Mouse (Mus musculus): ENCODE measurements at regions not wholly inside any gene's neighbourhood (a gene's known extent, or its start where the extent isn't known, plus 50 kb on each side); places are given as distances from the start of the nearest gene placed in this dataset.
A peak's percentile ranks its signal among the peaks of the same experiment; 100 is the strongest.

DNA sequence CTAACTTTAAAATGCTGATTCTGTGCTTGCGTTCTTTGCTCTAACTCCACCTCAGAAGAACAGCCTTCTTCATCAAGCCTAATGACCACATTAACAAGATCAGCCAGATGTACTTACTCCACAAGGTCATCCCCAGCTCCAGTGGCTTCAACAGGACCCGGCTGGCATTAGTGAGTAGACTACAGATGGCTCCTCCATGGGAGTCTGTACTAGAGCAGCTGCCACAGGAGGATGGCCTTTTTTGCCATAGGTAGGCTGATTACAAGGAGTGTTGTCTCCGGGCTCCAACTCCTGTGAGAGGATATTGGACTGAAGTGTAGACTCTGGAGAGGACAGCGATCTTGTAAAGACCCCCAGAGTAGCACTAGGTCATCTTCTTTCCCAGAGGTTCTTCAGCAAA lies 729.7 kb downstream of the Galc start:
- no peak for DNase-seq (ENCODE audit: low read depth, low spot score)

DNA sequence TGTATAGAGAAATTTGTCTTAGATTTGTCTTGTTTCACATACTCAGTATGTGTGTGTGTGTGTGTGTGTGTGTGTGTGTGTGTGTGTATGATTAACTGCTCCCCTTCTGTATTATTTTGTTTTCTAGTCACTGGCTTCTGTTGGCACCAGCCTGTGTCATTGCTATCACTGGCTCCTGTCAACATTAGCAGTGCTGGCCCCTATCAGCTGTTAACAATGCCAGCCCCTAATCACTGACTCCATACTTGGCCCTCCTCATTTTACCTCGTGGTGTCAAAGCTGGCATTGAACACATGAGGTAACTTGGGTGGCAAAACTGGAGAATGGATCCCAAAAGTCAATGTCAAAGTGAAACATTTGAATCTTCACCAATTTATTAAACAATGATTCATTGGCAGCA lies 733.3 kb downstream of the Galc start:
- no peak for DNase-seq (ENCODE audit: low read depth, low spot score)

DNA sequence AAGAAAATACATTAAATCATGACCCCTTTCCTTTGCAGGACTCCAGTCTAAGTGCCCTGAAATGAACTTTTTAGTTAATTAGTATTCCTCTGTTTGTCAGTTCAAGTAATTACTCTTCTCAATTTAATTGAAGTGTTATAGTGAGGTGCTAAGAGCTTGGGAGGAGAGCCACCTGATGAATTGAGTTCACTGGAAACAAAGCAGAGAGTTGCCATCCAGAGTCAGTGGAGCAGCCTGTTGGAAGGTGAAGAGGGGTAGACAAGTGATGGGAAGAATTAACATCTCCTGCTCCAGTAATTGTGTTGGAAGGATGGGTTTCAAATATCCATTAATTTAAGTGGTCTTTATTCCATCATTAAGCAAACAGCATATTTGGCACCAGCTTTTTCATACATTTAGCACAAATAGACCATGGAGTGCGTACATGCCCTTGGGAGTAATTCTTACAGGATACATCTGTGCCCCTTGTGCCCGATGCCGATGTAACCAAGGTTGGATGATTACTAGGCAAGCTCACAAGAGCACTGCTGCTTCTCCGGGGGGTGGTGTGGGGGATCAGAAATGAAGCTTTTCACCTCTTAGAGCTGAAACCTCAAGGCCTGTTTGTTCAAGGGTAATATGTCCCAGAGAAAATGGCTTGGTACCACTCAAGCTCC lies 739.3 kb downstream of the Galc start:
- no peak for DNase-seq (ENCODE audit: low read depth, low spot score)

DNA sequence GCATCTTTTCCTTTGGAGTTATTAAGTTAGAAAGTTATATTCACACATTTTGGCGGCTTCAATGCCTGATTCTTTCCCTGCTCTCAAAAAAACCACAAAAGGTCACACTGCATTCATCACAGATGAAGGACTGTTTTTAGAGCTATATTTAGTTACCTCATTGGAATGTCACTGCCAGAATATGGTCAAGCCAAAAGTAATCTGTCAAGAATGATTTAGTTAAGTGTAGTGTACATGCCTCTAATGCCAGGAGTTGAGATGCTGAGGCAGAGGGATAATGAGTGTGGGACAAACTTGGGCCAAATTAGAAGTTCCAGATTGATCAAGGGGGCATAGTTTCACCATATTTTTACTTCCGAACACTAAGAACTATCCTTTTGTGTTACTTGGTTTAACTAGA lies 741.7 kb downstream of the Galc start:
- DNase-seq (ENCODE audit: low read depth, low spot score), result no peak

DNA sequence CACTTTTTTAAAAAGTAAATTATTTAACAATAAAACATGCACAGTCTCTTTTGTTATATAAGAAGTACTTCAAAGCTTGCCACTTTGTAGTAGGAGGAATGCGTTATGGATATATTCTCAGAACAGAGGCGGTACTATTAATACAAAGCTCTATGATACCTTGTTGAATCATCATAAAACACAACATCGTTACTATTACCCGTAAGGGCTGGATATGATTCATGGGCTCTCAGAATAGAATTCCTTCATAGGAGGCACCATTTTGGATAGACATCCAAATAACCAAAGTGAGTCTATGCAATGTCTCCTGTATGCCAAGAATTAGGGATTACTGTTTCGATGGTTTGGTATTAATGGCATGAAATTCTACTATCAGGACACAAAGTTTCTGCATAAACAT lies 743.5 kb downstream of the Galc start:
- DNase-seq (ENCODE audit: low read depth, low spot score), result peak; percentile 54

DNA sequence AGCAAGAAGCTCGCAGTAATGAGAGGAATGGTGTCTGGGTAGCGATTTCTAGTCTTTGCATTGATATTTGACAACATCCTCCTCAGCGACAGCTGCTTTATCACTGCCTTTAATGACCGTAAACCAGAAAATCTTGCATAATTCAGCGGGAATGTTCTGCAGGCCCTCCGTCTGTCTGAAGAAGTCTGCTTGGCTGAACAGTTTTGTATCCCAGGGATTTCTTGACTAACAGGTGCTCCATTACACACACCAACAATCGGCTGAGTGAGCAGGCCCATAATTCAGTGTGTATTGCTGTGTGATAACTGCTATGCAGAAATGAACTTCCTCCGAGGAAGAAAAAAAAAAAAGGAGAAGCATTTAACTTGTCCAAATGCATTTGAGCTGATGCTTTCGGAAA lies 747.4 kb downstream of the Galc start:
- DNase-seq (ENCODE audit: low read depth, low spot score), result peak; percentile 36

DNA sequence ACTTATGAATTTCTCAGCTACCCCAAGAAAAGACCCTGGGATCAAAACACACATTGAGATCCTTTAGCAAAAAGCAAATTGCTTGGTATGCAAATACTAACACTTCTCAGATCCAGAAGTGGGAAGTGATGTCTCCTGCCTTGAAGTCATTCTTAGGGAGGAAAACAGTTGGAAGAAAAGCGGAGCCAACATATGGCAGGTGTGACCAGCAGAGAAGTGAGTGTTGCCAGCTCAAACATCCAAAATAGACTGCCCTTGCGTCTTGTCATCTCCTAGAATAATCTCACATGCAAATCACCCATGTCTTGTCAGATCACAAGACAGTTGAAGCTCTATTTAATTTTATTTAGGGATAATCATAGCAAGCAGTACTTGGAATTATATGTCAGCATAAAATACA lies 757.8 kb downstream of the Galc start:
- DNase-seq (ENCODE audit: low read depth, low spot score), result peak; percentile 88

DNA sequence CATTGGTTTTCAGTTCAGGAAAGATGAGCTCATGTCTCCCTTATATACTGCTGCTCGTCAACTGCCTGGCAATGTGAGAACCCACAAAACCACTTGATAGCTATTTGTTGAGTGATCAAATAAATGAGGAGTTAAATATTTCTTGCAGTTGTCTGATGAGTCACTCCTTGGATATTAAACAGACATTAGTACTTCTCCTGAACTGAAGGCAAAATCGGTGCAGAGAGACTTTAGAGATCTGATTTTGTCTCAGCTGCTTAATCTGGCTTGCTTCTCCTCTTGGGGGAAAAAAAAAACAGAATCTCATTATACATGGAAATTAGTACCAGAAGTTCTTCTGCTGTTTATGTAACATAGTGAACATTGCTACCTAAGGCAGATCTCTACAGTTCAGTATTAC lies 775.7 kb downstream of the Galc start:
- peak; percentile 63 for DNase-seq (ENCODE audit: low read depth, low spot score)

DNA sequence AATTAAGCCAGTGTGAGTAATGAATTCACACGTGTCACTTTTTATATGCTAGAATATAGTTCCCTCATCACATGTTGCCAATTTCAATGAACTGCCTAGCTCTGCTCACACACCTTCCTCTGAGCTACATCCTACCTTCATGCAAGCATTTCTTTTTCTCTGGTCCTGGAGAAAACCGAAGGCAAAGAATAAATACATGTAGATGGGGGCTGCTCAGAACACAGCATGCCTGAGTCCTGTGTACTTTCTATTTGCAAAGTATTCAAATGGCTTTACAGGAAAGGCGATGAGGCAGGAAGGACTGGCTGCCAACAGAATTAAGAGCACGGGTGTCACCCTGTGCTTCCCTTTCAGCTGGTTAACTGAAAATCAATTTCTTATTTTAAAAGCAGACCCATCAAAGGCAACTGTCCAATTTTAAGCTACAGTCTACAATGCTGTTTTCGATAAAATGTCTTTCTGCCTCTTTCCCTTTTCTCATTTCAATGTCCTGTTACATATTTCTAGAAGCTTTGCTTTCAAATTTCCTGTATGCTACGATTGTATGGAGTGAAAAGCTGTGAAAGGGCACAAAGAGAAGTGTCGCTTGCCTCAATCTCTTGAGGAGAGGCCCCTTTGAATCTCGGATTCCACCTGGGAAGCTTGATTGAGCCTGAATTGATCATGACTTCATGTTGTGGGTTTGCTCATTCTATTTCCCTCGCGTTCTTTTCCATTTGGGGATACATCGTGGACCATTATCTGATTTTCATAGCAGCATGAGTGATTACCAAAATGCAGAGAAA lies 782.6 kb downstream of the Galc start:
- peak; percentile 20 for DNase-seq (ENCODE audit: low read depth, low spot score)

DNA sequence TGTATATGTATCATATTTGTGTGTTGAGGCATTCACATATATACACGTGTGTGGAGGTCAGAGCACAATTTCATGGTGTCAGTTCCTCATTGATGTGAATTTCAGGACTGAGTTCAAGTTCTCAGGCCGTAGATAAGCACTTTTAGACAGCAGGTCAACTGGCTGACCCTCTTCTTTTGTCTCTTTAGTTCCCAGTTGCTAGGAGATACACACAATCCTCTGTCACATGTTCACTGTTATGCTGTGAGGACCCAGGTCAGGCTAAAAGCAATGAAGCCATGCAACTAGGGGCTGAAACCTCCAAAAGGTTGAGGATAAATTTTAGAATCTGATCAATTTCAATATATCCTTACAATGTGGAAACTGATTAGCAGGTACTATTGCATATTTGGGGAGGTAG lies 783.5 kb downstream of the Galc start:
- DNase-seq (ENCODE audit: low read depth, low spot score), result no peak

DNA sequence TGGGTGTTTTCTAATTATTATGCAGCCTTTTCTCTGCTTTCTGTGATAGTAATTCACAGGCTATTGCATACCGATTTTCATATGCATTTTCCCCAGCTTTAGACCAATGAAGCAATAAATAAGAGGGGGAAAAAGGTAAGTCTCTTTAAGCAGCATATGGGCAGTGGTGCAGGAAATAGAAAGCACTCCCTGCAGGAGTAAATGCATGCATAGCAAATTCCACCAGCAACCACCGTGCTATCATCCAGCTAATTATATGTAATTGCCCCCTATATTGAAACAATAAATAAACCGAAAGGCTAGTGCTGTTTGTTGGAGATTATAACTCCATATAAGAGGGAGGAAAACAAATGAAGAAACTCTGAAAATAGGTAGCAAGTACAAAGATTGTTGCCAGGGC lies 790.1 kb downstream of the Galc start:
- DNase-seq (ENCODE audit: low read depth, low spot score), result no peak

DNA sequence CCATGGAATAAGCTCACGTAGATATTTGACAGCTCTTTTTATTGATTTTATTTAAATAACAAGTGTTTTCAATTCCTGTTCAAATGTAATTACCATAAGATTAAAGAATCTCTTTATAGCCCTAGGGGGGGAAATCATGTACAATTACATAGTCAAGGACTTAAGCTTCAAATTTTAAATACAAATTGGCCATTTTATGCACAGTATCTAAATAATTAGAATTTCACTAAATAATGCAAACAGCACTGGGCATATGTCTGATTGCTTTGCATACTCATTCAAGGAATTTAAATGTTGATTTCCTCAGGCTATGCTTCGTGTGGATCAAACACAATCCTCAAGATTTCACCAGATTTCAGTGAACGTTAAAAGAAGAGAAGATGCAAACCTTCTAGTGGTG lies 823.1 kb downstream of the Galc start:
- DNase-seq (ENCODE audit: low read depth, low spot score), result no peak

DNA sequence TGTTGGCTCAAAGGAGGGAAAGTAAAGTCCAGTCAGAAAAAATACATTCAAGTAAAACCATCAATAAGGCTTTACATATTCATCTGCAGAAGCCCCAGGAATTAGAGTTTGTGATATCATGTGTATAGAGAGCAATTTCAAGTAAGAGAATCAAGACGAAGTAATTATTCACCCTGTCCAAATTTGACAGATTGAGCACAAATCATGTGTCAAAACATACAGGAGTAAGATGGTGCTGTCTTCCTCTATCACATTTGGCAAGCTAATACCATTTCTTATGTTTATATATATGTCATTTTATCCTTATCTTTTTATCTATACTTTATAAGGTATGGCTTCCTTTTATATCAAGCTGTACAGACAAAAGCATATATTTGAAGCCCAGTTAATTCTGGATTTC lies 825.2 kb downstream of the Galc start:
- DNase-seq (ENCODE audit: low read depth, low spot score), result no peak

DNA sequence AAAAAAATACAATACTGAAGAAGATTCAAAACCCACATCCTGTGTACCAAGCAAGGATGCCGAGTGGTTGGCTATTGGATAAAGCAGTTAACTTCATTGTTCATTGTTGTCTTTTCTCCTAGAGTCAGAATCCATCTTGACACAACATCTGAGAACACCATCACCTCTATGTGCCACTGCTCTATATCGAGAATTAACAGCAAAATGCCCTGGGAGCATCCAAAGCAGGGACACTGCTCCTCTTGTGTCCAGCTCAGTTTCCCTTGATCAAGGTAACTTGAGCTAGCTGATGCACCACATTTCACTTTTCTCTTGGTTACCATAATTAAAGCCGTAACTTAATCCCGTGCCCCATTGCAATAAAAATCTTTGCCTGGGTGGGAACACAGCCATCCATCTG lies 826.6 kb downstream of the Galc start:
- no peak for DNase-seq (ENCODE audit: low read depth, low spot score)

DNA sequence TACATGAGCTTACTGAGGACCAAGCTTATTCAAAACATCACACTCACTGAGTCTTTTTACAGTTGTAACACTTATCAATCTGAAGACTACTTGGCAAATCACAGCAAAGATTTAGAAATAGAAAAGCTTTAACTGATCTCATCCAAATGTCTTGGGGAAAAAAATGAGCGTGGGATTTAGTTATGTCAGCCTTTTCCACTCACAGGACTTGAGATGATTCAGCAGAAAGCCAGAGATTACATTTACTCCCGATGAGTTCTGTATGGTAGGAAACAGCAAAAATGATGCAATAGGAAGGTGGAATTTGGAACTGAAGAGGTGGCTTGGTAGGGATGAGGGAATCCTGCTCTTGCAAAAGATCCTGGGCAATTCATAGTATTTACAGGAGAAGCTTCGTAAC lies 831.0 kb downstream of the Galc start:
- DNase-seq (ENCODE audit: low read depth, low spot score), result peak; percentile 69

DNA sequence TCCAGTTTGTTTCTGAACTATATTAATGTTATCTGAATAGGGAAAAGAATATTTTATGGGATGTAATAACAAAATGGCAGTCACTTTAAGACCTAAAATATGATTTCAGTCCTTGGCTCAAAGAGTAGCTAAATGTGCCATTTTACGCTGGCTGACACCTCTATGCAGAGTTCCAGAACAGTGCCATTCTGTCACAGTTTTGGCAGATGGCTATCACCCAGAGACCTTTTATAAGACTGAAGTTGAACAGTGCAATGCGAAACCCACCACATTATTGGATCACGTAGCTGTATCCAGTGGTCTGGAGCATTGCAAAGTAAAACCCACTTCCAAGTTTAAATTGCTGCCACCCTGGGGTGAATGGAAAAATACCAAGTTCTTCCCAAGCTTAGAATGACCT lies 834.5 kb downstream of the Galc start:
- DNase-seq (ENCODE audit: low read depth, low spot score), result no peak

DNA sequence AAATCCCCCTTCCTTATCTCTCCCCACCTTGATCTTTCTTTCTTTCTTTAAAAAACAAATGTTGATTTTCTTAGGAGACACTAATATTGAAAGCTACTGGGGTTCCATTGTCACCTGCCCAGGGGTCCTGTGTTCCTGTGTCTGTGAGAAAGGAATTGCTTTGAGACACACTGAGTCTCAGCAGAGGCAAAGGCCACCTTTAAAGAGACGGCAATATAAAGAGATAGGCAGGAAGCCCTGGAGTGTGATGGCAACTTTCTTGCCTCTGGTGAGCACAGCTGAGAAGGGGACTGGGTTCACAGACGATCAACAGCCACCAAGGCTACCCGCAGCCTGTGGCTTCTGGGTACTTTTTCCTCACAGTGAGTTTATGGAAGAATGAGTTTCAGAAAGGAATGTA lies 855.8 kb downstream of the Galc start:
- no peak for DNase-seq (ENCODE audit: low read depth, low spot score)

DNA sequence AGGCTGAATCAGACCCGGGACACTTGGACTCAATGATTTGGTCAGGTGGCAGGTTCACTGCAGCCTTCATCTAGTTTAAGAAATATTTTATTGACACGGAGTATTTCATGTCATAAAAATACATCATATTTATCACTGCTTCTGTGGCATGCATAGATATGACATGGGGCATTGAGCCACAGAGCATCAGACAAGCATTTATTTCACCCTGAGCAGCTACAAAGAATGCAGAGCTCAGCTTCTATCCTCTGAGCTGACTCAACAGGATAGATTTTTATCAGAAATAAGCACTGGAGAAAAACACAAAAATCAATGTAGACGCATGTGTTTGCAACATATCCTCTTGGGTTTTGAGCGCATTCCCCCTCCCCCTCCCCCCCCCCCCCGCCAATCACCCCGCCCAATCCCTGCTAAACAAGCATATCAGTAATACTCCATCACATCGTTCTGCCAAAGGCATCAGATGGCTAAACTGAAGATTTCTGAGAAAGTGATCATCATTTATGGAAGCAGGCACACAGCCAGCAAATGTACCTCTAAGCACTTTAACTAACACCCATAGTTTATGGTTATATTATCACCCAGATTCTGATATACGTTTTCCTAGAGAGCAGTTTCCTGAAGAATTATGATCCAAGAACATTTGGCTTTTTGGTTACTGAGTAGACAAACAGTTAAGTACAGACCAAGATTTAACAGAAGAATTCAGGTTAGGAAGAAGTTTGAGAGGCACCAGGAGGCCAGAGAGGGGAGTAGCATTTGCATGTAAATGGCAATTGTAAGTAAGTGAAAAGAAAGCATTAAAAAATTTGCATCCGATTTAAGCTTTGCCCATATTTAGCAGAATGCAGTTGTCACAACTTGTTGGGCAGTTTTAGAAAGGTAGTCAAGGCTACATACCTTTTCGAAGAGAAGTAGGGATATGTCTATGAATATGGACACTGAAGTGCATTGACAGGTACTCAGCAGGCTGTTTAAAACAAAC lies 856.6 kb downstream of the Galc start:
- no peak for DNase-seq (ENCODE audit: low read depth, low spot score)

DNA sequence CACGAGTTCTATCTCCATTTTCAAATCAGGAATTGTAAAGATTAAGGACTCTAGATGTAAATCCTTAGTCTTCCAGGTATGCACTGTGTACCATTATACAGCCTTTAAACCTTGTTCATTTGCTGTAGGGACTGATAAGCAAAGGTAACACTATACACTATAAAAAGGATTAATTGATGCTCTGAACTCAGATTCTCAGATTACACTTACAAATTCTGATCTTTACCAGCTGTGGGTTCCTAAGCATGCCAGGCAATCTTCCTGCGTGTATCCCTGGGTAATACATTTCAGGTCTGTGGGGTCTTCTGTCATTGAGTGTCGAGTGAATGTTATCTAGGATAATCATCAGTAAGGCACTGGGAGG lies 860.7 kb downstream of the Galc start:
- no peak for DNase-seq (ENCODE audit: low read depth, low spot score)

DNA sequence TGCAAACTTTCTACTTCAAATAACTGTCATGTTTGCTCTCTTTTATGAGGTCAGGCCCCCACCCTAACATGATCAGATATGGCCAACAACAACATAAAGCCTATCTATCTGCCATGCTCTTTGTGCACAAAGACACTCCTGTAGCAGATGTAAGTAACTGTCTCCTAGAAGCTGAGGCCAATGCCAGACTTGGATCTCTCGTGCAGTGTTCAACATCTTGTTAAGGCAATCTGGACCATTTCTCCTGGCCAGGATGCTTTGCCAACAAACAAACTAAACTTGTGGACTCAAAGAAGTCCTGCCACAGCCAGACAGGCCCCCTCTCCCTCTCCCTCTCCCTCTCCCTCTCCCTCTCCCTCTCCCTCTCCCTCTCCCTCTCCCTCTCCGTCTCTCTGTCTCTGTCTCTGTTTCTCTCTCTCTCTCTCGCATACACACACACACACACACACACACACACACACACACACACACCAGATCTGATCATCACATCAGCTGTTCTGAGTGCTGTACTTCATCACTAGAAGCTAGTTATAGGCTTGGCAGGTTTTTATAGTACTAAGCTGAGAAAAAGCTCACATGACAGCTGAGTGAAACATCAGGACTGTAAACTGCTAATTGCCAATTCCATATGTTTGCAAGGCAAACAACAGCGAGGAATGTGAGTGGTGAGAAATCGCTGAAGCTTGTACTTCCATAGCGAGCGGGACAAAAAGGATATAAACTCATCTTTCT lies 861.2 kb downstream of the Galc start:
- peak; percentile 54 for DNase-seq (ENCODE audit: low read depth, low spot score)

DNA sequence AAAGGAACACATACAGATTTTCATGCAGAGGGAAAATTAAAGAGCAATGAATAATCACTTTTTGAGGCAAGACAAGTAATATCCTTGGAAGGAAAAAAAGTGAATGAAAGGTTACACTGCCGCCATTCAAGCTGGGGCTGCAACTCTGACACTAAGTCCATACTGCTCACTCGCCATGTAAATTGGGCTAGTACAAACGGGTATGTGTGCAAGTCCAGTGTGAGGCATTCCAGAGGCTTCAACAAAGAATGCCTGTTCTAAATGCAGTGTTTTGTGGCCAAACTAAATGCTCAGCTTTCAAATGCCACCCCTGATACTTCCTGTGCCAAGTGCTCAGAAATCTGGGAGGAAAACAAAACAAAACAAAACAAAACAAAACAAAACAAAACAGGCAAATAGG lies 897.5 kb downstream of the Galc start:
- DNase-seq (ENCODE audit: low read depth, low spot score), result peak; percentile 20

DNA sequence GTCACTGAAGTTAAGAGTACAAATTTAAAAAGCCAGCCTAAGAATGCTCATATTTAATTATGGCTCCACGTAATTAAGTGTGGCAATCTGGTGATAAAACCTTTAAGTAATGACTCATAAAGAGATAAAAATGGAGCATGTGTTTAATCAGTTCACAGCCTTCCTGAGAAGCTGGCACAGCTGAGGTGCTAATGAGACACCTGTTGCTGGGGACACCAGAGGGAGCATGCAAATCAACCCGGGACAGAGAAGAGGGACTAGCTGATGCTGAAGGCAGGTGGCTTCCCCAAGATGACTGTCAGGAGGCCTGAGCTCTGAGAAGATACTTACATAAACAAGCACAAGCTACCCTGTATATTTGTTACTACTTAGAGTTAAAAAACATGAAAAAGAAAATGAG lies 898.6 kb downstream of the Galc start:
- DNase-seq (ENCODE audit: low read depth, low spot score), result peak; percentile 76
